Mouse (Mus musculus) erythroblast, embryonic 14.5 days (primary cell): ENCODE data around the gene Xab2.

Experiments used
- GATA1 ChIP-seq: IDR thresholded peaks from 2 replicates; pipeline ENCODE4 v1.6.1; 2012; ENCODE audit warnings: low read length, inconsistent platforms, mixed read lengths
- TAL1 ChIP-seq: IDR thresholded peaks from 3 replicates; pipeline ENCODE4 v1.6.1; 2012; ENCODE audit warnings: low read length, inconsistent platforms, mixed read lengths

DNA sequence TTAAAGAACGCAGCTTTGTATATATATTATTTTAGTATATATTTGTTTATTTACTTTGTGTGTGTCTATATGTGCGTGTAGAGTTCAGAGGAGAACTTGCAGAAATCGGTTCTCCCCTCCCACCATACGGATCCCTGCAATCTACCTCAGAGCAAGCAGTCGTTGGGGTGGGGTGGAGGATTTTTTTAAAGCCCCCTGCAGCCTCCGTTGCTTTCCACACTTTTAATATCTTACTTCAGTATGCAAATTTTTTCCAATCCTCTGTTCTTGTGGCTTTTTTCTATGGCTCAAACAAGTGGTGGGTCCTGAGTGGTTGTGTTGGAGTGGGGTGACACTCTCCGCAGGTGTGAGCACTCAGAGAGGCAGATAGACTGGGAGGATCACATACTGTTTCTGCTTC lies 52.7 kb downstream of the Xab2 start:
- TF ChIP-seq TAL1 (no peak), GATA1 (no peak)
